Mouse (Mus musculus) forebrain, postnatal 0 days (tissue): ENCODE measurements around the gene Ntrk1. TPM values are rescaled to one million over a fixed set of nuclear protein-coding genes. Genes with fewer than 3 reads are reported as not detected.

Experiments used
- ATAC-seq: fragments of 200-750 bp; cut with Nextera tagmentation; 2 replicates; pipeline ENCODE4 v1.8.0; 2017; ENCODE audit warnings: mild to moderate bottlenecking, moderate library complexity
- DNase-seq: peaks from one replicate; pipeline ENCODE4 v3.0.0-alpha.2; 2015
- H3K27ac ChIP-seq: fragments of 300-500 bp; sonication (generic); 2 replicates; pipeline ENCODE4 v1.5.1; 2014; ENCODE audit warnings: low read depth, mild to moderate bottlenecking, antibody characterized with exemption, low read length, moderate library complexity, mixed read lengths
- H3K27me3 ChIP-seq: fragments of 300-500 bp; sonication (generic); 2 replicates; pipeline ENCODE4 v1.6.1; 2014; ENCODE audit warnings: mild to moderate bottlenecking, low read length, mixed read lengths; ENCODE audit not compliant: insufficient read depth
- H3K36me3 ChIP-seq: fragments of 300-500 bp; sonication (generic); 2 replicates; pipeline ENCODE4 v1.6.1; 2014; ENCODE audit warnings: mild to moderate bottlenecking, moderate library complexity; ENCODE audit not compliant: insufficient read depth
- H3K4me1 ChIP-seq: fragments of 300-500 bp; sonication (generic); 2 replicates; pipeline ENCODE4 v1.6.1; 2014; ENCODE audit warnings: antibody characterized with exemption; ENCODE audit not compliant: insufficient read depth
- H3K4me2 ChIP-seq: fragments of 300-500 bp; sonication (generic); 2 replicates; pipeline ENCODE4 v1.6.1; 2014; ENCODE audit warnings: low read depth, mild to moderate bottlenecking, moderate library complexity
- H3K4me3 ChIP-seq: fragments of 300-500 bp; sonication (generic); 2 replicates; pipeline ENCODE4 v1.5.1; 2014; ENCODE audit warnings: low read depth, low read length, mixed read lengths
- H3K9ac ChIP-seq: fragments of 300-500 bp; sonication (generic); 2 replicates; pipeline ENCODE4 v1.6.1; 2014; ENCODE audit warnings: mild to moderate bottlenecking
- H3K9me3 ChIP-seq: fragments of 300-500 bp; sonication (generic); 2 replicates; pipeline ENCODE4 v1.6.1; 2016; ENCODE audit warnings: low read length
- CTCF ChIP-seq: sonication (generic); IDR thresholded peaks from 2 replicates; pipeline ENCODE4 v1.5.1; 2016; ENCODE audit warnings: antibody characterized with exemption, control low read depth, low read depth
- WGBS: fragments of 180-500 bp; shearing (Covaris S2); extraction: QIAGEN DNeasy Blood & Tissue Kit; methylation state at CpG from one replicate; pipeline ENCODE4 v1.1.7; 2014; 5-methylcytosine and 5-hydroxymethylcytosine counted together
- polyA plus RNA-seq: library from polyadenylated mRNA; unstranded; fragments of >200 nt; fragmentation: Nextera tagmentation; extraction: Ambion mirVana; gene quantifications from 2 replicates; pipeline ENCODE4 v1.2.1, GENCODE M21; 2015
- total RNA-seq: library from RNA; depleted of rRNA; stranded (reverse); fragments of >200 nt; gene quantifications from 2 replicates; pipeline ENCODE4 v1.2.3, GENCODE M21; 2014; rRNA removed

Gene Ntrk1
- total and polyA plus RNA-seq, 2 experiments from 2014 or later: 2.2 to 2.9 TPM

GRCm38 (mm10) chr3:87728696-87729095 lies 66.3 kb downstream of the Ntrk1 start:
- no peaks in the 10 kb centered on the region for H3K27me3 ChIP-seq
- no peak for TF ChIP-seq CTCF
- no peak overlapping the region for H3K27ac ChIP-seq
- H3K9ac ChIP-seq: no peak overlapping the region
- 95% methylated on average over 6 of the region's 6 CpGs for WGBS
- DNase-seq (no peak), ATAC-seq (no peak)
- no peak overlapping the region for H3K4me3 ChIP-seq
- H3K4me1 ChIP-seq: no peaks in the 10 kb centered on the region
- H3K4me2 ChIP-seq: no peak overlapping the region
- H3K36me3 ChIP-seq: peaks cover 93% of the 10 kb centered on the region
- H3K9me3 ChIP-seq: no peaks in the 10 kb centered on the region

Other genes with a start within 250 kb of the Ntrk1 start
- 48.2 and 52.6 TPM in 2 replicates for gene Arhgef11, start 177.6 kb downstream of the Ntrk1 start, total RNA-seq
- gene Arhgef11, start 177.6 kb downstream of the Ntrk1 start, polyA plus RNA-seq: 6.9 and 10.7 TPM in 2 replicates
- gene Lrrc71, start 46.5 kb downstream of the Ntrk1 start, total RNA-seq: 2.2 and 3.0 TPM in 2 replicates
- gene Lrrc71, start 46.5 kb downstream of the Ntrk1 start, polyA plus RNA-seq: 0.77 and 1.6 TPM in 2 replicates
- 0.54 and 8.7 TPM in 2 replicates for gene Insrr, start 1.8 kb upstream of the Ntrk1 start, total RNA-seq
- 0.23 TPM in 2 replicates for gene Insrr, start 1.8 kb upstream of the Ntrk1 start, polyA plus RNA-seq
- 10.4 and 12.3 TPM in 2 replicates for gene Pear1, start 29.1 kb upstream of the Ntrk1 start, total RNA-seq
- 4.3 and 4.9 TPM in 2 replicates for gene Pear1, start 29.1 kb upstream of the Ntrk1 start, polyA plus RNA-seq
- gene Sh2d2a, start 51.6 kb upstream of the Ntrk1 start, total RNA-seq: not detected in 2 replicates
- gene Sh2d2a, start 51.6 kb upstream of the Ntrk1 start, polyA plus RNA-seq: not detected in 2 replicates
- gene Prcc, start 90.4 kb upstream of the Ntrk1 start, total RNA-seq: 74.2 and 77.1 TPM in 2 replicates
- 20.6 and 23.0 TPM in 2 replicates for gene Prcc, start 90.4 kb upstream of the Ntrk1 start, polyA plus RNA-seq
- 116 and 121 TPM in 2 replicates for gene Hdgf, start 111.2 kb upstream of the Ntrk1 start, total RNA-seq
- gene Hdgf, start 111.2 kb upstream of the Ntrk1 start, polyA plus RNA-seq: 147 and 160 TPM in 2 replicates
- gene Mrpl24, start 124.3 kb upstream of the Ntrk1 start, total RNA-seq: 47.0 and 68.4 TPM in 2 replicates
- gene Mrpl24, start 124.3 kb upstream of the Ntrk1 start, polyA plus RNA-seq: 43.4 and 45.7 TPM in 2 replicates
- gene Isg20l2, start 135.2 kb upstream of the Ntrk1 start, total RNA-seq: 29.1 and 31.9 TPM in 2 replicates
- 16.1 and 19.3 TPM in 2 replicates for gene Isg20l2, start 135.2 kb upstream of the Ntrk1 start, polyA plus RNA-seq
- gene Rrnad1, start 135.6 kb upstream of the Ntrk1 start, total RNA-seq: 19.3 and 31.8 TPM in 2 replicates
- 10.9 and 15.6 TPM in 2 replicates for gene Rrnad1, start 135.6 kb upstream of the Ntrk1 start, polyA plus RNA-seq
- 16.8 and 17.4 TPM in 2 replicates for gene Crabp2, start 153.5 kb upstream of the Ntrk1 start, total RNA-seq
- 24.7 and 28.1 TPM in 2 replicates for gene Crabp2, start 153.5 kb upstream of the Ntrk1 start, polyA plus RNA-seq
- gene Nes, start 175.9 kb upstream of the Ntrk1 start, total RNA-seq: 32.4 and 39.2 TPM in 2 replicates
- gene Nes, start 175.9 kb upstream of the Ntrk1 start, polyA plus RNA-seq: 14.5 and 17.9 TPM in 2 replicates
- 140 and 146 TPM in 2 replicates for gene Bcan, start 205.1 kb upstream of the Ntrk1 start, total RNA-seq
- 99.1 and 133 TPM in 2 replicates for gene Bcan, start 205.1 kb upstream of the Ntrk1 start, polyA plus RNA-seq
- 0.38 and 0.92 TPM in 2 replicates for gene Hapln2, start 232.4 kb upstream of the Ntrk1 start, total RNA-seq
- gene Hapln2, start 232.4 kb upstream of the Ntrk1 start, polyA plus RNA-seq: 0.31 and 0.69 TPM in 2 replicates
- gene Gpatch4, start 247.9 kb upstream of the Ntrk1 start, total RNA-seq: 9.8 and 10.6 TPM in 2 replicates
- gene Gpatch4, start 247.9 kb upstream of the Ntrk1 start, polyA plus RNA-seq: 34.6 and 35.5 TPM in 2 replicates